Mouse (Mus musculus): ENCODE data around the gene Spice1. TPM values are rescaled to one million over a fixed set of nuclear protein-coding genes. Genes with fewer than 3 reads are reported as not detected.

The Spice1 gene
- polyA plus RNA-seq, 1 experiment from 2014 or later, result 38.5 TPM

GRCm38 (mm10) chr16:44357571-44358268, 10.8 kb downstream of the Spice1 start:
- H3K4me1 ChIP-seq (ENCODE audit: control insufficient read depth, insufficient read depth, low read length), result no peaks in the 10 kb centered on the region
- DNase-seq (ENCODE audit: low spot score, missing footprints) (no peak), ATAC-seq (ENCODE audit: low FRiP score) (no peak; the same call in 1 of the 2 replicates)
- no peak overlapping the region for H3K4me2 ChIP-seq
- H3K9ac ChIP-seq (ENCODE audit: low read length), result no peak overlapping the region
- no peak overlapping the region for H3K4me3 ChIP-seq (ENCODE audit: low read depth, low read length)
- no peaks in the 10 kb centered on the region for H3K27me3 ChIP-seq (ENCODE audit: control insufficient read depth, insufficient read depth, low read length)
- H3K27ac ChIP-seq (ENCODE audit: low read depth, low read length), result no peak overlapping the region
- H3K36me3 ChIP-seq (ENCODE audit: control insufficient read depth, insufficient read depth, low read length), result peaks cover 5% of the 10 kb centered on the region; the same call in 1 of the 2 replicates
- WGBS, result 84% methylated on average over 4 of the region's 4 CpGs
- no peaks in the 10 kb centered on the region for H3K9me3 ChIP-seq (ENCODE audit: control insufficient read depth, low read length)

- 87% methylated on average over 10 of the region's 10 CpGs for WGBS
These were observed 15.3 kb downstream of the Spice1 start for GRCm38 (mm10) chr16:44361921-44362890.

GRCm38 (mm10) chr16:44365522-44365921, 18.6 kb downstream of the Spice1 start:
- Histone ChIP-seq H3K9me3 (ENCODE audit: control insufficient read depth, low read length) (no peaks in the 10 kb centered on the region), H3K27ac (ENCODE audit: low read depth, low read length) (no peak overlapping the region), H3K9ac (ENCODE audit: low read length) (no peak overlapping the region), H3K36me3 (ENCODE audit: control insufficient read depth, insufficient read depth, low read length) (peaks cover 5% of the 10 kb centered on the region; the same call in 1 of the 2 replicates), H3K4me3 (ENCODE audit: low read depth, low read length) (no peak overlapping the region), H3K4me2 (no peak overlapping the region), H3K27me3 (ENCODE audit: control insufficient read depth, insufficient read depth, low read length) (no peaks in the 10 kb centered on the region), H3K4me1 (ENCODE audit: control insufficient read depth, insufficient read depth, low read length) (no peaks in the 10 kb centered on the region)
- ATAC-seq (ENCODE audit: low FRiP score), result no peak
- WGBS, result 95% methylated on average over 7 of the region's 7 CpGs
- no peak for DNase-seq (ENCODE audit: low spot score, missing footprints)

More at GRCm38 (mm10) chr16:44361921-44362890, 15.3 kb downstream of the Spice1 start:
- peaks cover 5% of the 10 kb centered on the region; the same call in 1 of the 2 replicates for H3K36me3 ChIP-seq (ENCODE audit: control insufficient read depth, insufficient read depth, low read length)
- no peak overlapping the region for H3K4me3 ChIP-seq (ENCODE audit: low read depth, low read length)
- no peak overlapping the region for H3K9ac ChIP-seq (ENCODE audit: low read length)
- DNase-seq (ENCODE audit: low spot score, missing footprints) (no peak), ATAC-seq (ENCODE audit: low FRiP score) (no peak)
- H3K4me2 ChIP-seq, result no peak overlapping the region
- H3K27me3 ChIP-seq (ENCODE audit: control insufficient read depth, insufficient read depth, low read length), result no peaks in the 10 kb centered on the region
- H3K9me3 ChIP-seq (ENCODE audit: control insufficient read depth, low read length), result no peaks in the 10 kb centered on the region
- H3K4me1 ChIP-seq (ENCODE audit: control insufficient read depth, insufficient read depth, low read length), result no peaks in the 10 kb centered on the region
- H3K27ac ChIP-seq (ENCODE audit: low read depth, low read length), result no peak overlapping the region

- H3K27ac ChIP-seq (ENCODE audit: low read depth, low read length), result no peak overlapping the region
- no peak overlapping the region for H3K4me2 ChIP-seq
- H3K9me3 ChIP-seq (ENCODE audit: control insufficient read depth, low read length), result no peaks in the 10 kb centered on the region
- DNase-seq (ENCODE audit: low spot score, missing footprints) (no peak), ATAC-seq (ENCODE audit: low FRiP score) (no peak)
- no peak overlapping the region for H3K4me3 ChIP-seq (ENCODE audit: low read depth, low read length)
- no peak overlapping the region for H3K9ac ChIP-seq (ENCODE audit: low read length)
- H3K4me1 ChIP-seq (ENCODE audit: control insufficient read depth, insufficient read depth, low read length), result no peaks in the 10 kb centered on the region
- WGBS, result 93% methylated on average over 4 of the region's 4 CpGs
- H3K36me3 ChIP-seq (ENCODE audit: control insufficient read depth, insufficient read depth, low read length), result peaks cover 9% of the 10 kb centered on the region; the same call in 1 of the 2 replicates
- no peaks in the 10 kb centered on the region for H3K27me3 ChIP-seq (ENCODE audit: control insufficient read depth, insufficient read depth, low read length)
These were observed 28.5 kb downstream of the Spice1 start for GRCm38 (mm10) chr16:44375459-44375858.

- no peak for ATAC-seq (ENCODE audit: low FRiP score)
- H3K36me3 ChIP-seq (ENCODE audit: control insufficient read depth, insufficient read depth, low read length), result peaks cover 7% of the 10 kb centered on the region; the same call in 1 of the 2 replicates
- no peak for DNase-seq (ENCODE audit: low spot score, missing footprints)
- no peak overlapping the region for H3K27ac ChIP-seq (ENCODE audit: low read depth, low read length)
- no peaks in the 10 kb centered on the region for H3K9me3 ChIP-seq (ENCODE audit: control insufficient read depth, low read length)
- no peaks in the 10 kb centered on the region for H3K4me1 ChIP-seq (ENCODE audit: control insufficient read depth, insufficient read depth, low read length)
- no peaks in the 10 kb centered on the region for H3K27me3 ChIP-seq (ENCODE audit: control insufficient read depth, insufficient read depth, low read length)
- H3K4me3 ChIP-seq (ENCODE audit: low read depth, low read length), result no peak overlapping the region
- H3K9ac ChIP-seq (ENCODE audit: low read length), result no peak overlapping the region
- 75% methylated on average over 4 of the region's 4 CpGs for WGBS
- H3K4me2 ChIP-seq, result no peak overlapping the region
These were observed 33.1 kb downstream of the Spice1 start for GRCm38 (mm10) chr16:44380006-44380405.

- DNase-seq (ENCODE audit: low spot score, missing footprints) (peak; percentile 86), ATAC-seq (ENCODE audit: low FRiP score) (peak; percentile 64; the same call in 1 of the 2 replicates)
- peaks cover 5% of the 10 kb centered on the region; the same call in 1 of the 2 replicates for H3K36me3 ChIP-seq (ENCODE audit: control insufficient read depth, insufficient read depth, low read length)
- no peaks in the 10 kb centered on the region for H3K9me3 ChIP-seq (ENCODE audit: control insufficient read depth, low read length)
- no peaks in the 10 kb centered on the region for H3K4me1 ChIP-seq (ENCODE audit: control insufficient read depth, insufficient read depth, low read length)
- H3K9ac ChIP-seq (ENCODE audit: low read length), result no peak overlapping the region
- no peak overlapping the region for H3K4me2 ChIP-seq
- H3K27me3 ChIP-seq (ENCODE audit: control insufficient read depth, insufficient read depth, low read length), result no peaks in the 10 kb centered on the region
- no peak overlapping the region for H3K4me3 ChIP-seq (ENCODE audit: low read depth, low read length)
- 13% methylated on average over 5 of the region's 5 CpGs for WGBS
- no peak overlapping the region for H3K27ac ChIP-seq (ENCODE audit: low read depth, low read length)
These were observed 34.7 kb downstream of the Spice1 start for GRCm38 (mm10) chr16:44381578-44381977.

GRCm38 (mm10) chr16:44383549-44383948, 36.6 kb downstream of the Spice1 start:
- DNase-seq (ENCODE audit: low spot score, missing footprints), result no peak

GRCm38 (mm10) chr16:44384251-44384650, 37.3 kb downstream of the Spice1 start:
- WGBS, result 95% methylated on average over 1 of the region's 1 CpGs
- Histone ChIP-seq H3K4me1 (ENCODE audit: control insufficient read depth, insufficient read depth, low read length) (no peaks in the 10 kb centered on the region), H3K4me2 (no peak overlapping the region), H3K36me3 (ENCODE audit: control insufficient read depth, insufficient read depth, low read length) (peaks cover 8% of the 10 kb centered on the region; the same call in 1 of the 2 replicates), H3K9me3 (ENCODE audit: control insufficient read depth, low read length) (no peaks in the 10 kb centered on the region), H3K27me3 (ENCODE audit: control insufficient read depth, insufficient read depth, low read length) (no peaks in the 10 kb centered on the region), H3K27ac (ENCODE audit: low read depth, low read length) (no peak overlapping the region), H3K9ac (ENCODE audit: low read length) (no peak overlapping the region), H3K4me3 (ENCODE audit: low read depth, low read length) (no peak overlapping the region)
- no peak for ATAC-seq (ENCODE audit: low FRiP score)
- DNase-seq (ENCODE audit: low spot score, missing footprints), result no peak

More at GRCm38 (mm10) chr16:44383549-44383948, 36.6 kb downstream of the Spice1 start:
- ATAC-seq (ENCODE audit: low FRiP score), result peak; percentile 24; the same call in 1 of the 2 replicates
- Histone ChIP-seq H3K27ac (ENCODE audit: low read depth, low read length) (no peak overlapping the region), H3K9ac (ENCODE audit: low read length) (no peak overlapping the region), H3K36me3 (ENCODE audit: control insufficient read depth, insufficient read depth, low read length) (peaks cover 5% of the 10 kb centered on the region; the same call in 1 of the 2 replicates), H3K4me3 (ENCODE audit: low read depth, low read length) (no peak overlapping the region), H3K9me3 (ENCODE audit: control insufficient read depth, low read length) (no peaks in the 10 kb centered on the region), H3K27me3 (ENCODE audit: control insufficient read depth, insufficient read depth, low read length) (no peaks in the 10 kb centered on the region), H3K4me2 (no peak overlapping the region), H3K4me1 (ENCODE audit: control insufficient read depth, insufficient read depth, low read length) (no peaks in the 10 kb centered on the region)
- 20% methylated on average over 2 of the region's 2 CpGs for WGBS
